9 mouse cellular contexts compared by ENCODE assay signal in genomic region chr14:55015767-55016111, GRCm38 (mm10). TPM values are rescaled to one million over a fixed set of nuclear protein-coding genes. Genes with fewer than 3 reads are reported as not detected.
A peak's percentile ranks its signal among the peaks of the same experiment; 100 is the strongest.
DNase-seq lines count a peak whose midpoint lies in the region; ATAC-seq lines count a peak whose summit lies in the region.
"Had no signal": no experiment of that assay in that cellular context is flagged by ENCODE, and none has a peak within 500 bp of the region (broad histone marks: within the 10 kb centered on the region; RNA-seq: fewer than 3 reads in every experiment).

No protein-coding gene starts in this region.

- H3K27ac ChIP-seq in kidney, embryonic 15.5 days = peak overlapping the region; percentile 90
- H3K27ac ChIP-seq in brown adipose tissue, adult 24 weeks (replicated peaks; ENCODE audit: low read depth, low read length) = peak overlapping the region; percentile 78
- H3K27ac ChIP-seq in hindbrain, embryonic 12.5 days = peak overlapping the region; percentile 62
- H3K27ac ChIP-seq in midbrain, embryonic 12.5 days (replicated peaks) = peak overlapping the region; percentile 58; the same call in 1 of the 2 replicates

- H3K4me3 ChIP-seq in kidney, embryonic 15.5 days (replicated peaks) = peak overlapping the region; percentile 89
- peak overlapping the region; percentile 80 for H3K4me3 ChIP-seq in brown adipose tissue, adult 24 weeks (ENCODE audit: insufficient read depth, low read depth, low read length)
- H3K4me3 ChIP-seq in hindbrain, embryonic 12.5 days = peak overlapping the region; percentile 72
- H3K4me3 ChIP-seq in midbrain, embryonic 12.5 days = peak overlapping the region; percentile 76

- H3K27me3 ChIP-seq in kidney, embryonic 15.5 days = no peaks in the 10 kb centered on the region
- H3K27me3 ChIP-seq in hindbrain, embryonic 12.5 days = no peaks in the 10 kb centered on the region
- no peaks in the 10 kb centered on the region for H3K27me3 ChIP-seq in midbrain, embryonic 12.5 days

- peak overlapping the region; percentile 74 for H3K4me2 ChIP-seq in kidney, embryonic 15.5 days
- H3K4me2 ChIP-seq in hindbrain, embryonic 12.5 days (replicated peaks) = peak overlapping the region; percentile 85
- H3K4me2 ChIP-seq in midbrain, embryonic 12.5 days (replicated peaks) = peak overlapping the region; percentile 91

- H3K9ac ChIP-seq in kidney, embryonic 15.5 days = peak overlapping the region; percentile 77
- H3K9ac ChIP-seq in hindbrain, embryonic 12.5 days = peak overlapping the region; percentile 73
- H3K9ac ChIP-seq in midbrain, embryonic 12.5 days (replicated peaks) = peak overlapping the region; percentile 77

- WGBS in kidney, embryonic 15.5 days = under 1% methylated on average over 17 of the region's 17 CpGs
- under 1% methylated on average over 17 of the region's 17 CpGs for WGBS in hindbrain, embryonic 12.5 days
- WGBS in midbrain, embryonic 12.5 days = under 1% methylated on average over 17 of the region's 17 CpGs

- peaks cover 29% of the 10 kb centered on the region for H3K36me3 ChIP-seq in kidney, embryonic 15.5 days
- peaks cover 22% of the 10 kb centered on the region for H3K36me3 ChIP-seq in hindbrain, embryonic 12.5 days
- H3K36me3 ChIP-seq in midbrain, embryonic 12.5 days = peaks cover 12% of the 10 kb centered on the region; the same call in 1 of the 2 replicates

- peak; percentile 49; the same call in 1 of the 2 replicates for ATAC-seq in kidney, embryonic 15.5 days (replicated peaks; ENCODE audit: low FRiP score)
- no peak; the same call in 1 of the 2 replicates for ATAC-seq in hindbrain, embryonic 12.5 days (ENCODE audit: low FRiP score)
- ATAC-seq in midbrain, embryonic 12.5 days (ENCODE audit: low FRiP score, low read depth) = no peak

- DNase-seq in kidney, adult 9 months = no peak
- DNase-seq in ovary, postnatal 10 days (ENCODE audit: low spot score) = no peak
- no peak for DNase-seq in cerebellum, adult 9-10 months
- no peak for DNase-seq in gastrocnemius, postnatal 10 days

- no peaks in the 10 kb centered on the region for H3K9me3 ChIP-seq in kidney, embryonic 15.5 days (replicated peaks)
- no peaks in the 10 kb centered on the region for H3K9me3 ChIP-seq in hindbrain, embryonic 12.5 days (replicated peaks)
- H3K9me3 ChIP-seq in midbrain, embryonic 12.5 days = no peaks in the 10 kb centered on the region

- H3K4me1 ChIP-seq in kidney, embryonic 15.5 days = peaks cover 3% of the 10 kb centered on the region; the same call in 1 of the 2 replicates
- H3K4me1 ChIP-seq in brown adipose tissue, adult 24 weeks (ENCODE audit: control insufficient read depth, insufficient read depth, insufficient read length, low read length) = no peaks in the 10 kb centered on the region
- peaks cover 2% of the 10 kb centered on the region; the same call in 1 of the 2 replicates for H3K4me1 ChIP-seq in hindbrain, embryonic 12.5 days
- peaks cover 13% of the 10 kb centered on the region for H3K4me1 ChIP-seq in midbrain, embryonic 12.5 days

RNA-seq across cellular contexts. Expression of gene Ngdn, which starts 0.5 kb away (rescaled TPM):
- 79.5 and 85.4 TPM in 2 replicates for polyA plus RNA-seq in kidney, embryonic 15.5 days (2015; fragmentation: Nextera tagmentation; extraction: Ambion mirVana)
- polyA plus RNA-seq in brown adipose tissue, adult 24 weeks (2012; ENCODE audit: insufficient read depth, insufficient read length, missing spikeins) = 22.0 and 27.3 TPM in 2 replicates
- polyA plus RNA-seq in hindbrain, embryonic 12.5 days (2016; fragmentation: Nextera tagmentation; extraction: Ambion mirVana) = 63.2 and 63.4 TPM in 2 replicates
- polyA plus RNA-seq in midbrain, embryonic 12.5 days (2016; fragmentation: Nextera tagmentation; extraction: Ambion mirVana) = 65.7 and 69.6 TPM in 2 replicates
- 10 to 100 TPM; 22.4 to 24.1 TPM for total RNA-seq in gastrocnemius, postnatal 10 days (2021)

RNA-seq across cellular contexts. Expression of gene Myh7, which starts 21.3 kb away (rescaled TPM):
- polyA plus RNA-seq in kidney, embryonic 15.5 days (2015; fragmentation: Nextera tagmentation; extraction: Ambion mirVana) = 4.4 and 6.3 TPM in 2 replicates
- polyA plus RNA-seq in brown adipose tissue, adult 24 weeks (2012; ENCODE audit: insufficient read depth, insufficient read length, missing spikeins) = 12.0 and 23.5 TPM in 2 replicates
- 4.9 and 9.1 TPM in 2 replicates for polyA plus RNA-seq in hindbrain, embryonic 12.5 days (2016; fragmentation: Nextera tagmentation; extraction: Ambion mirVana)
- 2.3 and 4.1 TPM in 2 replicates for polyA plus RNA-seq in midbrain, embryonic 12.5 days (2016; fragmentation: Nextera tagmentation; extraction: Ambion mirVana)
- total RNA-seq in gastrocnemius, postnatal 10 days (2021) = 100 to 1,000 TPM; 393 to 495 TPM

RNA-seq across cellular contexts. Expression of gene Gm17428, which starts 39.0 kb away (rescaled TPM):
- polyA plus RNA-seq in kidney, embryonic 15.5 days (2015; fragmentation: Nextera tagmentation; extraction: Ambion mirVana) = not detected in 2 replicates
- not detected in 2 replicates for polyA plus RNA-seq in brown adipose tissue, adult 24 weeks (2012; ENCODE audit: insufficient read depth, insufficient read length, missing spikeins)
- polyA plus RNA-seq in hindbrain, embryonic 12.5 days (2016; fragmentation: Nextera tagmentation; extraction: Ambion mirVana) = not detected in 2 replicates
- not detected in 2 replicates for polyA plus RNA-seq in midbrain, embryonic 12.5 days (2016; fragmentation: Nextera tagmentation; extraction: Ambion mirVana)
- total RNA-seq in gastrocnemius, postnatal 10 days (2021) = not detected
- total RNA-seq: adrenal gland, postnatal 36 days had no signal

RNA-seq across cellular contexts. Expression of gene Myh6, which starts 49.0 kb away (rescaled TPM):
- 1.6 TPM in 2 replicates for polyA plus RNA-seq in kidney, embryonic 15.5 days (2015; fragmentation: Nextera tagmentation; extraction: Ambion mirVana)
- not detected in 2 replicates for polyA plus RNA-seq in brown adipose tissue, adult 24 weeks (2012; ENCODE audit: insufficient read depth, insufficient read length, missing spikeins)
- 0.81 and 1.4 TPM in 2 replicates for polyA plus RNA-seq in hindbrain, embryonic 12.5 days (2016; fragmentation: Nextera tagmentation; extraction: Ambion mirVana)
- polyA plus RNA-seq in midbrain, embryonic 12.5 days (2016; fragmentation: Nextera tagmentation; extraction: Ambion mirVana) = 0.99 and 1.1 TPM in 2 replicates
- 100 to 1,000 TPM in 1 of 2 experiments, 10 to 100 TPM in 1; 90.4 to 107 TPM for total RNA-seq in gastrocnemius, postnatal 10 days (2021)
- total RNA-seq: adrenal gland, postnatal 36 days had no signal
